ENCODE assay signal across 8 mouse cellular contexts in the genomic region with DNA sequence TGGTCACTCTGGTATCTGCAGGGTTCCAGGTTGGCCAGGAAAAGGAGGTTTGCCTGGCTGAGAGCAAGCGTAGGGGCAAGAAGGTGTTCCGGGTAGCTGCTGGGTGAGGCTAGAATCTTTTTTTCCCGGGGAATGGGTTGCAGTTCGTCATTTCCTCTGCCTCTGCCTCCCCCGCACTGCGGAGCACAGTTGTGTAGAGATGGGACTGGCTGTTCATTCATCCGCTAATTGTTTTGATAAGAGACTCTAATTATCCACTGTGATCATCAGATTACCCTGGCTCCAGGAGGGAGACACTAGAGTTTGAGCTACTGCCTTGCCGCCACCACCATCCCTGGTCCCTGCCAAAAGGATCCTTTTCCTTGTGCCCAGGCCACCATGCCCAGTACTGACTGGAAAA.
DNase-seq lines count a peak whose midpoint lies in the region; ATAC-seq lines count a peak whose summit lies in the region.
"Had no signal": no experiment of that assay in that cellular context is flagged by ENCODE, and none has a peak within 500 bp of the region (broad histone marks: within the 10 kb centered on the region; RNA-seq: fewer than 3 reads in every experiment).

No protein-coding gene starts in this region.

- H3K27me3 ChIP-seq in lung, embryonic 15.5 days, result no peaks in the 10 kb centered on the region
- H3K27me3 ChIP-seq in forebrain, embryonic 15.5 days, result no peaks in the 10 kb centered on the region
- no peaks in the 10 kb centered on the region for H3K27me3 ChIP-seq in hindbrain, embryonic 13.5 days
- H3K27me3 ChIP-seq in neural tube, embryonic 15.5 days (replicated peaks), result no peaks in the 10 kb centered on the region

- peaks cover 65% of the 10 kb centered on the region for H3K4me1 ChIP-seq in lung, embryonic 15.5 days
- peaks cover 65% of the 10 kb centered on the region for H3K4me1 ChIP-seq in forebrain, embryonic 15.5 days
- H3K4me1 ChIP-seq in hindbrain, embryonic 13.5 days (replicated peaks), result peaks cover 98% of the 10 kb centered on the region
- peaks cover 86% of the 10 kb centered on the region for H3K4me1 ChIP-seq in neural tube, embryonic 15.5 days

- H3K27ac ChIP-seq in lung, embryonic 15.5 days, result 0 out of 2 replicates have a peak overlapping the region, but pooled peaks have one; percentile 4
- H3K27ac ChIP-seq in forebrain, embryonic 15.5 days (replicated peaks), result peak overlapping the region; percentile 69
- H3K27ac ChIP-seq in hindbrain, embryonic 13.5 days, result peak overlapping the region; percentile 87
- peak overlapping the region; percentile 52 for H3K27ac ChIP-seq in neural tube, embryonic 15.5 days (replicated peaks)

- H3K9me3 ChIP-seq in lung, embryonic 15.5 days, result no peaks in the 10 kb centered on the region
- H3K9me3 ChIP-seq in forebrain, embryonic 15.5 days, result no peaks in the 10 kb centered on the region
- no peaks in the 10 kb centered on the region for H3K9me3 ChIP-seq in hindbrain, embryonic 13.5 days
- no peaks in the 10 kb centered on the region for H3K9me3 ChIP-seq in neural tube, embryonic 15.5 days (replicated peaks)

- no peaks in the 10 kb centered on the region for H3K36me3 ChIP-seq in lung, embryonic 15.5 days
- H3K36me3 ChIP-seq in forebrain, embryonic 15.5 days, result no peaks in the 10 kb centered on the region
- H3K36me3 ChIP-seq in hindbrain, embryonic 13.5 days, result no peaks in the 10 kb centered on the region
- no peaks in the 10 kb centered on the region for H3K36me3 ChIP-seq in neural tube, embryonic 15.5 days

- H3K9ac ChIP-seq in lung, embryonic 15.5 days, result no peak overlapping the region
- H3K9ac ChIP-seq in forebrain, embryonic 15.5 days (replicated peaks), result 0 out of 2 replicates have a peak overlapping the region, but pooled peaks have one; percentile 7
- peak overlapping the region; percentile 63 for H3K9ac ChIP-seq in hindbrain, embryonic 13.5 days
- no peak overlapping the region for H3K9ac ChIP-seq in neural tube, embryonic 15.5 days (replicated peaks)

- no peak overlapping the region for H3K4me3 ChIP-seq in lung, embryonic 15.5 days
- H3K4me3 ChIP-seq in forebrain, embryonic 15.5 days, result no peak overlapping the region
- H3K4me3 ChIP-seq in hindbrain, embryonic 13.5 days, result no peak overlapping the region
- H3K4me3 ChIP-seq in neural tube, embryonic 15.5 days (replicated peaks), result no peak overlapping the region

- H3K4me2 ChIP-seq in lung, embryonic 15.5 days, result no peak overlapping the region
- no peak overlapping the region for H3K4me2 ChIP-seq in forebrain, embryonic 15.5 days (replicated peaks)
- H3K4me2 ChIP-seq in hindbrain, embryonic 13.5 days, result 0 out of 2 replicates have a peak overlapping the region, but pooled peaks have one; percentile 14
- H3K4me2 ChIP-seq in neural tube, embryonic 15.5 days, result no peak overlapping the region

- no peak for DNase-seq in lung, postnatal 14 days
- DNase-seq in spleen, postnatal 4 days (ENCODE audit: low spot score in 2 of 2), result no peak
- no peak for DNase-seq in right cerebral cortex, postnatal 4 days
- DNase-seq: cerebellum, adult 9-11 months had no signal

- ATAC-seq in lung, embryonic 15.5 days (ENCODE audit: borderline replicate concordance, extremely low read depth, low FRiP score, low TSS enrichment), result no peak
- peak; percentile 11 for ATAC-seq in forebrain, embryonic 15.5 days (replicated peaks)
- no peak for ATAC-seq in hindbrain, embryonic 13.5 days (ENCODE audit: low FRiP score)
- ATAC-seq in neural tube, embryonic 15.5 days (ENCODE audit: low FRiP score), result no peak

- WGBS in lung, embryonic 15.5 days, result 59% methylated on average over 8 of the region's 8 CpGs
- 29% methylated on average over 8 of the region's 8 CpGs for WGBS in forebrain, embryonic 15.5 days
- WGBS in hindbrain, embryonic 13.5 days, result 35% methylated on average over 8 of the region's 8 CpGs
- WGBS in neural tube, embryonic 15.5 days, result 35% methylated on average over 8 of the region's 8 CpGs

Comparison
In these comparisons a context has a peak if more than half of its experiments do, and no peak if none do; other contexts are left out.
1. H3K27ac ChIP-seq: peak in every context shown above with its lines; median percentile 87 in hindbrain, embryonic 13.5 days; 69 in forebrain, embryonic 15.5 days; 52 in neural tube, embryonic 15.5 days; 4 in lung, embryonic 15.5 days.
2. H3K9ac ChIP-seq: peak in forebrain, embryonic 15.5 days (single experiment) and hindbrain, embryonic 13.5 days (single experiment); none in lung, embryonic 15.5 days (single experiment) and neural tube, embryonic 15.5 days (single experiment).